Mouse (Mus musculus) retina, postnatal 7 days (tissue): Measurements from ENCODE around the gene Slc22a23.

ENCODE experiments used
- DNase-seq: peaks from one replicate; pipeline ENCODE4 v3.0.0-alpha.2; 2012; ENCODE audit warnings: low read depth, low spot score

Slc22a23 gene

DNA sequence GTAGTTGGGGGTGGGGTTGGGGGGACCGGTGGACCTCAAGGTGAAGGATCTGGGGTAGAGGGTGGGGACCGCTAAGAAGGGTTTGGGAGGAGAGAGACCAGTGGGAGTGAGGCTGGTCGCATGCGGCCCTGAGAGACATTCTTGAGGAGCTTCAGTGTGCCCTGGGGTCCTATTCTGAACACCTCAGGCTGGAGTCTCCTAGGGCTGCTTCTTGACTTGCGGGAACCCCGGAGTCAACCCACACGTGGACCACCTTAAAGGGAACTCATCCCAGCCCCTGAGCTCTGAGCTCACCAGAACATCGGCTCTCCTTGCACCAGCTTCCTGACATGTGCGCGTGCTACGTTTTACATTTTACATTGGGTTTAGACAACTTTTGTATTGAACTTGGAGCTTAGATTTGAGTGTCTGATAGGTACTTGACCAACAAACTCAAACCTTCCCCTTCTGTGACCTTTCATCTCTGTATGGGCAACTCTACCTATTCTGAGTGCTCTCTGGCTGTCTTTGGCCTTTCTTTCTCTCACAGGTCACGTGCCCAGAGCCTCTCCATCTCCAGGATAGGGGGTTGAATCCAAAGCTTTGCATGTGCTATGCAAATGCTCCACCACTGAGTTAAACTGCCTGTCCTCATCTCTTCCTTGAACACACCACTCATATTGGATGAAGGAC lies 181.5 kb downstream of the Slc22a23 start:
- DNase-seq = no peak

DNA sequence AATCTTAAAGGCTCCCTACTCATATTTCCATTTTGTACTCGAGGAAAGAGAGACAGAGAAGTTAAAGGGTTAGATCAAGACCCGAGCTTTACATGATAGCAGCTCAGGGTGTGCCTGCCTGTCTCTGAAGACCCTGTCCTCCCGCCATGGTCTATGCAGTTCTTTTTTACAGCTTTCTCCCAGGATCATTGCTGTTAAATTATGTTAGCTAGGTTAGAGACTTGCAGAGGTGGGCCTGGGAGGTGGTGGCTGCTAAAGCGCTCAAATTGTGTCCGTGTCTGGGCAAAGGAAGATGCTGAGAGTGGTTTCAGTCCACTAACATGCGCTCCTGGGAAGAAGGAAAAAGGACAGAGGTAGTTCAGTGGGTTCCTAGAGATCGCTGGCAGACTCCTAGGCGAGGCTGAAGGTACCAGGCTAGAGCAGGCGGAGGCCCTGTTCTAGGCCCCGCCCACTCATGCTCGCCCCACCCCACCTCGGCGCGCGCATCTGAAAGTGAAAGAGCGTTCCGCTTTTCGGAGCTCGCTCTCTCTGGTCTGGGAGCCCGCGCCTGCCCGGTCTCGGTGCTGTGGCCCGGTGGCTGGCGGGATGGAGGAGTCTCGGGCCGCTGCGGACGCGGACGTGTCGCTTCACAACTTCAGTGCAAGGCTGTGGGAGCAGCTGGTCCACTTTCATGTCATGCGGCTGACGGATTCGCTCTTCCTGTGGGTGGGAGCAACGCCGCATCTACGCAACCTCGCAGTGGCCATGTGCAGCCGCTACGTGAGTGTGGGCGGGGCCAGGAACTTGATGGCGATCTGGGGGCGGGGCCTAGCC lies 182.3 kb downstream of the Slc22a23 start, which contains the start of gene Psmg4:
Psmg4 (plus strand) TSS at position 474 of the 813 bp plus-strand sequence.
- peak; percentile 84 for DNase-seq

DNA sequence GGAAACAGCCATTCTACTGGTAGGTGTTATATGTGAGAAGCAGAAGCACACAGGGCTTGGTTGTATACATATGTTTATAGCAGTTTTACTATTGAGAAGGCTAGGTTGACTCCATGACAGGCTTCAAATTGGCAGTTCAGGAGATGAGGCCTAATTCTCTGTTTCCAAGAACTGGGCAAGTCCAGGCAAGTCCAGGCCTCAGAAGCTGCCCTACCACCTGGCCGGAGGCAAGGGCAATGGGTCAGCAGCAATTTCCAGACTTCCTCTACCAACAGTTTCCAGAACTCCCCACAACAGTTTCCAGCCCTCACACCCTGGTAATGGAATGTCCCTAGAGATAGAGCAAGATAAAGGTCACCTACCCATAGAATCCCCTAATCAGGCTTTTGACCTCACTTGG lies 185.1 kb downstream of the Slc22a23 start:
- no peak for DNase-seq

DNA sequence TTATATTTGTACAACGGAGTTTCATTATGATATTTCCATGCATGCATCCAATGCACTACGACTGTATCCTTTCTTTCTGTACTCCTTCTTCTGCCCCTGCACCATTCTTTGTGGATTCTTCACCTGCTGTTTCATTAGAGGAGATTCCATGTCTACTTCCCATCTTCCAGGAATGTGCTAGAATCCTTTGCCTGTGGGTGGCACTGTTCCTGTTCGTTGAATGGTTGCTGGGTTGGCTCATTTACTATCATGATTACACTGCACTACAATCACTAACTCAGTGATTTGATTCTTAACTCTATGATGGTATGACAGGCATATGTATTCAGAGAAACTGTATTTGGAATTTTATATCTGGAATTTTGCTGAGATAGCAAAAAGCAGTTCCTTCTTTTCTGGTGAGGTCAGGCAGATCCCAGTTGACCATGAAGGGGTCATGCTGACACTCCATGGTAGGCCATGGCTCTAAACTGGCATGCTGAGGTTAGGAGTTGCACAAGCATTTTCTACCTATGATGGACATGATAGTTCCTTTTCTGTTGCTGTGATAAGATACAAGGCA lies 187.3 kb downstream of the Slc22a23 start:
- no peak for DNase-seq

DNA sequence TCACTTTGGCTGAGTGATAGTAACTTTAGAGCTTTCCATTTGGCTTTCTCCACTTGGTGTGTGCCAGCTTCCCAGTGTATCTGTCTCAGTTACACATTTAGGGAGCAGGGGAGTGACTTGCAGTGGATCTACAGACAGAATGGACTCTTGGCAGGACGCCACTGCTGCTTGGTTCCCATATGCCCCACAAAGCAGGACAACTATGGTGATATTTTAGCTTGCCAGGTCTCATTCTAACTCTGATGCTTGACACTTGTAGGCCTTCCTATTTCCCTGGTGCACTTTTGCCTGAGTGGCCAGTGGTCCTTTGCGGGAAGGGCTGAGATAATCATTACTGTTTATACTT lies 188.2 kb downstream of the Slc22a23 start:
- no peak for DNase-seq

DNA sequence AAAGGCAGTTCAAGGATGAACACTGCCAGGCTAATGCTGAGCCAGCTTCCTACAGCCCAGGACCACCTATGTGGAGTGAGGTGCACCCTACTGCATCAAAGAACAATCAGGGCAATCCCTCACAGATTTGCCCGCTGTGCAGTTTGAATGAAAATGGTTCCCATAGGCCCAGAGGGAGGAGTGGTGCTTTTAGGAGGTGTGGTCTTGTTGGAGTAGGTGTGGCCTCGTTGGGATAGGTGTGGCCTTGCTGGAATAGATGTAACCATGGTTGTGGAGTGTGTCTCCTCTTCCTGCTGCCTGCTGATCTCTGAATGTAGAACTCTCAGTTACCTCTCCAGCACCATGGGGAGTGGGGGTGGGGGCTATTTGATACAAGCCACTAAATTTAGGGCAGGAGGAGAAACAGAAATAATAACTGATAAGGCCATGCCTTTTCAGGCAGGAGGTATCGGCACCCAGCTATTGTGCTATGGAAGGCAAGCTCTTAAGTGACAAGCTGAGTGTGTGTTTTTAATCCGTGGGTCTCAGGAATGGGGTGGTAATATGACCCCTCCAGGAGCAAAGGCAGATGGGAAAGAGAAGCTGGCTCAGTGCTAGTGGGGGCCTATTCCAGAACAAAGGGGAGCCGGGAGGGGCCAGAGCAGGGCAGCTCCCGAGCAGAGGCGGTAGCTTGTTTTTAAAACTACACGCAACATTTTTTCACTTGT lies 188.7 kb downstream of the Slc22a23 start:
- no peak for DNase-seq

DNA sequence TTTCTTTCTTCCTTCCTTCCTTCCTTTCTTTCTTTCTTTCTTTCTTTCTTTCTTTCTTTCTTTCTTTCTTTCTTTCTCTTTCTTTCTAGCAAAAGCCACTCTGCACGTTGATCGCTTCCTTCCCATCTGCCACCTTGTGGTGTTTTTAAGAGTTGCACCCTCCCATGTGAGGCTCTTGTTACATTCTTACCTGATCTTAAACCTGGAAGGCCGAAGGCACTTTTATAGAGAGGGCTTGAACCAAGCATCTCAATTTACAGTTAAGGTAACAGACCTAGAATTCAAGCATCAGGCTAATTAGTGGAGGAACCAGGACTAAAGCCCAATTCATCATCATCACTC lies 190.1 kb downstream of the Slc22a23 start:
- DNase-seq = peak; percentile 37

DNA sequence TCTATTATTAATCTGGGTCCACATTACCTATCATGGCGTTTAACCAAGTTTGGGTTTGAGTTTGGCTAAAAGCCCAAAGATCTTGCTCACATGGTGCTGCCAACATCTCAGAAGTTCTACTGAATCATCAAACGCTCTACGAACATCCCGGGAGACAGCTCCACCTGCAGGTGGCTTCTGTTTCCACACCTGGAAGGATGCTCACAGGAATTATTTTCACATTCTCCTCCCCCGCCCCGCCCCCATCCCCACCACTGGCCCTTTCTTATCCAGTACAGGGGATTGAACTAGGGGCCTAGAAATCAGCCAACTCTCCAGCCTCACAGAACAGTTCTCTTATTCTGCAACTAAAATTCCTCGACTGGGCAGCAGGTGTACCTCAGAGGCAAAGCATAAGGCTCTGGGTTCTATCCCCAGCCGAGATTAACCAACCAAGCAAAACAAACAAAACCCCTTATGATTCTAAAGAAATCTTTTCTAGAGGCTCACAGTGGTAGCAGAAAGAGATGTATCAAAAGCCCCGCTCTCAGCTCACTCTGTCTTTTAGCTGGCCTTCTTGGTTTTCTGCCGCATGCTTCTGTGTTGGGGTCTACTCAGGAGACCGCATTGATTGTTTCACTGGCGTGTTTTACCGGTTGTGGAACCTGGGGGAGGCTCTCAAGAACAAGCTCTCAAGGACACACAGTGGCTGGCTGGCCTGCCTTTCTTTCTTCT lies 190.6 kb downstream of the Slc22a23 start:
- peak; percentile 62 for DNase-seq

DNA sequence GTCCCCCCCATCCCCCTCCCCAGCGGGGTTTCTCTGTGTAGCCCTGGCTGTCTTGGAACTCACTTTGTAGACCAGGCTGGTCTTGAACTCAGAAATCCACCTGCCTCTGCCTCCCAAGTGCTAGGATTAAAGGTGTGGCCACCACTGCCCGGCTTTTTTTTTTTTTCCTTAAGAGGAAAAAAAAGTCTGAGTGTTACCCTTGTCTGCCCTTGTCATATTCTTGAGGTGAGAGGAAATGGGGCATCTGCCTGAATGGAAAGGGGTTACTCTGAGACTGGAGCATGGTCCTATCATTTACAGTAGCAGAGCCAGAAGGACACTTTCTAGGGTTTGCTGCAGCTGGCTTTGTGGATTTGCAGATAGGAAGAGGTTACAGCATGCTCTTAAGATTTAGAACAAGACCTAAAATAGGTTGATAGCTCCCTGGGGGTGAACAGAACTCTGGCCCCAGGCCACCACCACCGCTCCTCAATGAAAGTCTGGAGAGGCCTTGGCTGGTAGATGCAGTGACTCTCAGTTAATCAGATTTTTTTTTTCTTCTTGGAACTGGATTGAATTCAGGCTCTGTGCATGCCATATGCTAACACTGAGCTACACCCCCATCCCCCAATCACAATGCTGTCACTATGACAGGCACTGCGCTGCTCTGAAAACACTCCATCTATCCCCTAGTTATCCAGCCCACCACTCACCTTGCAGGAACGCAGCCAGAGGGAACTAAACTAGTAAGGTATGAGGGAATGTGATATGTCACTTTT lies 191.5 kb downstream of the Slc22a23 start:
- DNase-seq = no peak

DNA sequence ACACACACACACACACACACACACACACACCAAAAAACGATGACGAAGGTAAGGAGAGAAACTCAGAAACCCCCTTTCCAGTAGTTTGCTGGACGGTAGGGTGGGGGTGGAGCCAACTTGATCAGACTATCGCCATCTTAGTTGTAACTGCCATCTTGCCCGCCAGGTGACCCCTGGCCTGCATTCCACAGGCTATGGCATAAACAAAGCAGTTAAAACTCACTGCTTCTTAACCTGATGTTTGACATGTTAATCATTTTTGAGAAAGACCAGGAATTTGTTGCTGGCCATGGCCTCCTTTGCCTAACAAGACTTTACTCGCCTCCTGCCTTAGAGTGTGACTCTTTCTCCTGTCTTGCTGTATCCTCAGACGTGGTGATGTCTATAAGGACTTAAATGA lies 192.3 kb downstream of the Slc22a23 start:
- DNase-seq = no peak

DNA sequence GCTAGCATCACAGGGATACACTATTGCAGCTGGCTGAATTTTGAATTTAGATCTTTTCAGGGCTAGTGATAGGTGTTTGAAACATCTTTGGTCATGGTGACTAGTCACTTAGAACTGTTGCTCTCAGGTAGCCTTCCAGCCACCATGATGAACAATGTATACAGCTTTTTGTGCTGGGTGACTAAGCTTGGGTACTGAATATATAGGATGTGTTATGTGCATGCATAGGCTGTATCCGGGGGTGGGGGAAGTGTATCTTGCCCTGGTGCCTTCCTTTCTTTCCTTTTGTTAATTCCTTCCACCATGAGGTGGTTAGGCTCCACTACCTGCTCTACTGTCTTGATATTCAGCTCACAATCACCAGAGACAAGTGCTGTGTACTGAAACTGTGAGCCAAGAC lies 193.6 kb downstream of the Slc22a23 start:
- no peak for DNase-seq

DNA sequence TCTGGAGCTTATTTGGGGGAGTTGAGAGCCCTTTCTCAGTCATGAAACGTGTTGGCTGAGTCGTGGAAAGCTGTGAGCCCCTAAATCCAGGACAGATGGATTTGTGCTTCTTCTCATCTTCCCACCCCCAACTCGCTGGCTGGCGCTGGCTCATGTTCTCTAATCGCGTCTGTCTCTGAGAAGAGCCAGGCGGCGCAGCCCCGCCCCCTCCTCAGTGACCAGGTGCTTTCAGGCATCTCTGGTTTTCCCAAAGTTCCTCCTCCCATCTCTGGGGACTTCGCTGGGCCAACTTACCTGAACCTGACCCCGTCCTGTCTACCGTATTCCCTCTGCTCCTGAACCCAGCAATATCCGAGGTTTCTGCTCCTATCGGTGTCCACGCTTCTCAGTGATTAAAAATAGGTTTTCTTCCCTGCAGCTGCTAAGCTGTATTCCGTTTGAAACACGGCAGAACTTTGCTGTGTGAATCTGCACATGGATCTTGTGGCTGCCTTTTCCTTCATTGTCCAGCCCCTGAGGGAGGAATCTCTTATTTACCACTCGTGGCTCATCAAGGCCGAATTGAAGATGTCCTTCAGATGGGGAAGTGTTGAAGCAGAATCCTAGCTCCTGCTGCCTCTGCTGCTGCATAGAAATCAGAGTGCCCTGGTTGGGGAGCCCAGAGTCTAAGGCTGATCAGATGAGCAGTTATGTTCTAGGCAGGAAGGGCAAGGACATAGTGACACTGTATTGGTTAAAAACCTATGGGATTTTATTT lies 194.5 kb downstream of the Slc22a23 start:
- DNase-seq = peak; percentile 35

DNA sequence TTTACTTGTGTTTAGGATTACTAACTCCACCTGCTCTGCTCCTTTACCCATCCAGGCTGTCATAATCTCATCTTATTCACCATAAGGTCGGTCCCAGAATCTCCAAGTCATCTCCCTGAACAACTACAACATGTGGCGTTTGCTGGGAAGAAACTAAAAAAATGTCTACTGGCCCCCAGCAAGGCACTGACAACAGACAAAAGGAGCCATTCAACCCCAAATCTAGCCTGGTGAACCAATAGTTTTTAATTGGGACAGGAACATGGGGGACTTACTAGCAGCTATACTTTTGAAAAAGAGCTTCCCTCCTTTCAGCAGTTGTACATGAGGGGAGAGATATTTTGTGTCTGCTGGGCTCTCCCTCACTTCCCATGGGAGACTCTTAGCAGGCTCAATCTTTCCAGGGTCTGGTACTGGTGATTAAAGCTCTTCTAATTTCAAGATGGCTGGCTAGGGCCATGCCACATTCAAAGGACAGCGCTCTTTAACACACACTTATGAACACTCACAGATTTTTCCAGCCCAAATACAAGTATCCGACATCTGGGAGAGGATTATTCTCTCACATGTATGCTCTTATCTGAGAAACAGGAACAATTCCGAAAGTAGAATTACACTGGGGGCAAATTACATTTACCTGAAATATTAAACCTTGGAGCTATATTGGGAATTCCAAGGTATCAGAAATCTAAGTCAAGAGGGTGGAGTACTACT lies 195.4 kb downstream of the Slc22a23 start:
- DNase-seq = no peak

DNA sequence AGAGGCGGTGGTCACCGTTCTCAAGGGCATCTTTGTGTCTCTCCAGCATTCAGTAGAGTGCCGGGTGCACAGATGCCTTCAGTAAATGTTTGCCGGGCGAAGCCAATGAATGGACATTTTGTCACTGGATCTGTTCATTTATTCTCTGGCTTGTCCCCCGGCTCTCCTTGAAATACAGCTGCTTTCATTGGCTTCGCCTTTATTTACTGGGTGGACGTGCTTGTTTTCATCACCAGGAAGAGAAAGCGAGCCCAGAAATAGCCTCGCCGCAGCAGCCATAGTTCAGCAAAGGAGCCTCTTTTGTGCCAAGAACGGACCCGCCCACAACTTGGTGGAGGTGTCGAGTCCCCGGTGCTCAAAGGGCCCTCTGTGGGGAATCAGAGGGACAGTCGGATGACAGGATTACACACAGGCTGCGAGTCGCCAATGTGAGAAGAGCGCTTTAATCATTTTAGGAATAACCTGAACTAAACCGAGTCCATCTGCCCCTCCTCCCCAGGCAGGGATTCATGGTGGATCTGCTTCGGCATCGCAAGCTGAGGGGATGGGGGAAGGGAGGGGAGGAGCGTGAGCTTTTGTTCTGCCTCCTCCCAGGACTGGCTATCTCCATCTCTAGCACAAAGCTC lies 196.1 kb downstream of the Slc22a23 start:
- DNase-seq = peak; percentile 54

DNA sequence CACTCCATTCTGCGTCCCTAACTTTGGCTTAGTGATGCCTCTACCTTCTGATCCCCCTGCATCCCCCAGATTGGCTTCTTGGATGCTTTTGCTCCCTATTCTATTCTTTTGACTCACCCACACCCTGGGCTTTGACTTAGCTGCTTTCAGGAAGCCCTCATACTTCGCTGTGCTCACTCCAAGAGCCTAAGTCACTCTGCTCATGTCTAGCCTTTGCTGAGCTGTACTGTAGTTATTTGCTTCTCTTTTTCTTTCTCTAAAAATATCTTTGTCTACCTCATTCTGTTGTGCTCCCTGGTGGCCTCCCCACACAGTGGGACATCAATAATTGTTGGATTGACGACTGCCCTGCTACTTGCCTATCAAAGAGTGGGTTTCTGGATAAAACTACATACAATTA lies 196.8 kb downstream of the Slc22a23 start:
- DNase-seq = no peak

DNA sequence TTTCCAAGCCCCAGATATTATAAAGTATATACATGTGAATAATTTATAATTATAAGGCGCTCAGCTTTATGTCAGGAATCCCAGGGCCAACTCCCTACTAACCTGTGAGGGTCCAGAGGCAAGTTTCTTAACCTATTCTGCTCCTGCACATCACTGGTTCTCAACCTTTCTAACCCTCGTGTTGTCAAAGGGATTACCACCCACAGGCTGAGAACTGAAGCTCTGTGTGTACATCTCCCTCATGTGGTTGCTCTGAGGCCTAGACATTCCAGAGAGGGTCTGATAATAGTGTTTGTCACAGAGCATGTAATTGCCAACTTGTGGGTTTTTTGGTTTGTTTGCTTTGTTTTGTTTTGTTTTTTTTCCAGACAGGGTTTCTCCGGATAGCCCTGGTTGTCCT lies 198.1 kb downstream of the Slc22a23 start:
- no peak for DNase-seq

DNA sequence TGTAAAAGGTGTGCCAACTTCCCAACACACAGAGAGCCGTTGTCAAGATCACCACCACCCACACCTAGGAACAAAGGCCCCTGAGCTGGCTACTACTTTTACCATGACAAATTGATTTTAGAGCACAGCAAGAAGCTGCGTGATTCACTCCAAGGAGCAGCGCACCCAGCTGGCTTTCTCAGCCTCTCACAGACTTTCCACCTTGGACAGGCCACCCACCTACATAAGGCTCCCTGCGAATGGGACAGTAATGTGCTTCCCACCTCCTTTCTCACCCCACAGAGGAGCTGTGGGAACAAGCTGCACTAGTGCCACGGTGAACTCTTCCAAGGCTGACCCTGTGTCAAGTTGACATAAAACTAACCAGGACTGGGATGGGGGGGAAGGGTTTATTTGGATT lies 201.6 kb downstream of the Slc22a23 start:
- no peak for DNase-seq

DNA sequence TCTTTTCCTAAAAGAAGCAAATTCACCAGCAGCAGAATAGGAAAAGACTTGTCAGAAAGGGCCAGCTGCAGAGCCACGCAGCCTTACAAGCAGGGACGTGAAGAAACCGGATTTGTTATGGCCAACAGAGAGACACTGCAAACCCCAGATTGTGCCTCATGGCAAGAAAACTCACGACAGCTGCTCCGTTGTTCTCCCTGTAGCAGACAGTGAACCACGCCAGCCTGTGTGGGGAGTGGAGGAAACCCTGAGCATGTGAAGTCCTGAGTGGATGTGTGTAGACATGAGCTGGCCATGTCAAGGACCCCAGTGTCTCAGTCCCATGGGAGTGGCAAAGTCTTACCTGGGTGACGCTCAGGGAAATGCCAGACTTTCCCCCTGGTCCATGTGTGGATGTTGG lies 208.4 kb downstream of the Slc22a23 start:
- no peak for DNase-seq

DNA sequence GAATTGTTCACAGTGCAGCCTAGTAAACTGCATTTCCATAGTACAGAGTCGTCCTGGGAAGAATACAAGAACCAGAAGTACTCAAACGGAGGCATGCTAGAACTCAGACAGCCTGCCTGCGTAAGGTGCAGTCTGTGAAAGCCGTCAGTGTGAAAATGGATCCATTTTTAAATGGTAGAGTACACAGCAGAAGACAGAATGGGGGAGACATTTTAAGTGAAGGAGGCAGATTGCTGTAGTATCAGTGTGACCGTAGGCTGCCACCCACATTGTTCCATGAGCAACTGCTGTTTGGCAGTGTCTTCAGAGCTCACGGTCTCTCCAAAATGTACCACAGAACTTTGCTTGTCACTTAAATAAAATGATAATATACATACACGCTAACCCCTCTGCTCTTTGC lies 210.7 kb downstream of the Slc22a23 start:
- DNase-seq = no peak
